Mouse (Mus musculus): ENCODE measurements around the gene Aipl1. TPM values are rescaled to one million over a fixed set of nuclear protein-coding genes. Genes with fewer than 3 reads are reported as not detected.

The Aipl1 gene
- total and polyA plus RNA-seq, 2 experiments from 2014 or later = 0.34 TPM; not detected in 1

DNA sequence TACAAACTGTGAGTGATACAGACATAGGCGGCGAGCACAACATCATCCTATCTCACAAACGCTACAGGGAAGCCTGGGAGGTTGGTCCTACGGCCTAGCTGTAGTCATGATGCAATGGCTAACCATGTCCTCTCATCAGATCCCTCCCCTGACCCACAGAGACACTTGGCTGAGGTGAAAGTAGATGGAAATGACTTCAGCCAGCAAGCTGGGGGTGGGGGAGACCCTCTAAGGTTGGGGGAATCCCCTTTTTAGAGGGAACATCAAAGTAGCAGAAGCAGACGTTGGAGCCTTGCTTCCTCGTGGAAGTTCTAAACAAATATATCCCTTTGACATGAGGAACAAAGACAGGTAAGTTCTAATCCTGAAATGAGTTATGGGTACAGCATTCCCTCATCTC, 27.1 kb upstream of the Aipl1 start:
- ATAC-seq (no peak), DNase-seq (ENCODE audit: low spot score) (no peak)
- Histone ChIP-seq H3K4me2 (ENCODE audit: low read depth, low read length) (no peak overlapping the region), H3K9me3 (ENCODE audit: low read length) (peaks cover 13% of the 10 kb centered on the region), H3K4me1 (ENCODE audit: insufficient read depth, low read length) (0 out of 2 replicates have a peak, but pooled peaks cover 2% of the 10 kb centered on the region), H3K4me3 (ENCODE audit: low read length) (no peak overlapping the region), H3K9ac (replicated peaks; ENCODE audit: low read length) (no peak overlapping the region), H3K36me3 (ENCODE audit: insufficient read depth, low read length) (no peaks in the 10 kb centered on the region), H3K27me3 (ENCODE audit: insufficient read depth, low read length) (no peaks in the 10 kb centered on the region), H3K27ac (no peak overlapping the region)
- TF ChIP-seq CTCF (IDR thresholded peaks at IDR 0.05; ENCODE audit: low read depth) = no peak
- WGBS = 84% methylated on average over 6 of the region's 6 CpGs

DNA sequence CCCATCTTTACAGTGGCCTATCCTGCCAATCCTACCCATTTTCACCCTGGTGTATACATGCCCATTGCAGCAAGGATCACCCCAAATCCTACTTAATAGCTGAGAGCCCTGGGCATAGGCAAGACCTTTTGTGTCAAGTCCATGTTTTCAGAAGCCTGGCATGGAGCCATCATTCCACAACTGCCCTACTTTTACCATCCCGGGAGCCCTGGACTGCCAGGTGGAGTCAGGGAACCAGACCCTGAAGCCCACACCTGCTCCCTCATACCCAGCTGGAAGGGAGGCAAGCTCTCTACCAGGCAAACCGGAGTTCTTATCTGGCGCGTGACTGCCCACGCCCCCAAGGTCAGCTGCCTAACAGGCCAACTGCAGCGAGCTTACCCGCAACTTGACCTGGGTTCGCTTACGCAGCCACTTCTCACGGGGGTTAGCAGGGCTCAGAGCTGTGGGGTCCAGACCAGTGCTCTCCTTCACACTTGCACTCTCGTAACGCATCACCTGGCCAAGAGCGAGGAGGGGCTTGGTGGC, 23.8 kb upstream of the Aipl1 start:
- 76% methylated on average over 13 of the region's 13 CpGs for WGBS
- TF ChIP-seq CTCF (IDR thresholded peaks at IDR 0.05; ENCODE audit: low read depth) = no peak
- Histone ChIP-seq H3K4me2 (ENCODE audit: low read depth, low read length) (no peak overlapping the region), H3K9ac (replicated peaks; ENCODE audit: low read length) (no peak overlapping the region), H3K36me3 (ENCODE audit: insufficient read depth, low read length) (no peaks in the 10 kb centered on the region), H3K27ac (no peak overlapping the region), H3K4me3 (ENCODE audit: low read length) (no peak overlapping the region), H3K4me1 (ENCODE audit: insufficient read depth, low read length) (0 out of 2 replicates have a peak, but pooled peaks cover 2% of the 10 kb centered on the region), H3K9me3 (ENCODE audit: low read length) (peaks cover 13% of the 10 kb centered on the region), H3K27me3 (ENCODE audit: insufficient read depth, low read length) (no peaks in the 10 kb centered on the region)
- DNase-seq (ENCODE audit: low spot score) (no peak), ATAC-seq (no peak)

DNA sequence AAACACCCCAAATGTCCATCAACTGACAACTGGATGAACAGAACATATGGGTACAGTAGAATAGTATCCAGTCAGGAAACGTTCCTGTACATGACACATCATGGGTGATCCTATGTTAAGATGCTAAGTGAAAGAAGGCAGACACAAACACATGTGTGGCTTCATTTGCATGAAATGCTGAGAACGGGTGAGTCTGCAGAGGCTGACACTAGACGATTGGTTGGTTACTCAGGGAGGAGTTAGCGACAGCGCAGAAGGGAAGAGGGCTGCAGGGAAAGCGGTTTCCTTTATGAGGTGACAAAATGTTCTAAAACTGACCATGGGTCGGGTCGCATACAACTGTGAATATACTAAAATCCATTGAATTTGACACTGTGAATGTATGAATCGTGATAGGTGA, 23.1 kb upstream of the Aipl1 start:
- Histone ChIP-seq H3K27ac (no peak overlapping the region), H3K27me3 (ENCODE audit: insufficient read depth, low read length) (no peaks in the 10 kb centered on the region), H3K4me3 (ENCODE audit: low read length) (no peak overlapping the region), H3K4me1 (ENCODE audit: insufficient read depth, low read length) (0 out of 2 replicates have a peak, but pooled peaks cover 2% of the 10 kb centered on the region), H3K4me2 (ENCODE audit: low read depth, low read length) (no peak overlapping the region), H3K9ac (replicated peaks; ENCODE audit: low read length) (no peak overlapping the region), H3K36me3 (ENCODE audit: insufficient read depth, low read length) (no peaks in the 10 kb centered on the region), H3K9me3 (ENCODE audit: low read length) (peaks cover 13% of the 10 kb centered on the region)
- WGBS = 85% methylated on average over 9 of the region's 9 CpGs
- ATAC-seq (no peak), DNase-seq (ENCODE audit: low spot score) (no peak)
- no peak for TF ChIP-seq CTCF (IDR thresholded peaks at IDR 0.05; ENCODE audit: low read depth)

DNA sequence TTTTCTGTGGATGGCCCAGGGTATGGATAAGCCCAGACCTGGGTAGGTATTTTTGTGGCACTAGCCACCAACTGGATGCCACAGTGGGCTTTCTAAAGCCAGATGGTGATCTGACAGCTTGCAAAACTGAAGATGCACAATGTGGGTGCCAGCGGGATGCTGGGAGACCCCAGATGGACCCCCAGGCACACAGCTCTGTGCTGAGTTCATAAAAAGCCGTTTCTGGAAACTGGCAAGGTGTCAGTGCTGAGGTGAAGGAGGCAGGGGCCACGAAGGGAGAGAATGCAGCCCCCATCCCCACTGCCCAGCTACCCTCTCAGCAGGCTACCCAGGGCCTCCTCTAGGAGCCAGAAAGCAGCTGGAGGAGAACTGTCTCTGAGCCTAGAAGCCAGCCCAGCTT, 19.9 kb upstream of the Aipl1 start:
- DNase-seq (ENCODE audit: low spot score) = no peak
- H3K27me3 ChIP-seq (ENCODE audit: insufficient read depth, low read length) = no peaks in the 10 kb centered on the region
- WGBS = 59% methylated on average over 3 of the region's 3 CpGs
- ATAC-seq = no peak
- H3K9ac ChIP-seq (replicated peaks; ENCODE audit: low read length) = no peak overlapping the region
- no peak overlapping the region for H3K4me2 ChIP-seq (ENCODE audit: low read depth, low read length)
- no peak overlapping the region for H3K4me3 ChIP-seq (ENCODE audit: low read length)
- H3K4me1 ChIP-seq (ENCODE audit: insufficient read depth, low read length) = no peaks in the 10 kb centered on the region
- H3K9me3 ChIP-seq (ENCODE audit: low read length) = no peaks in the 10 kb centered on the region
- H3K36me3 ChIP-seq (ENCODE audit: insufficient read depth, low read length) = no peaks in the 10 kb centered on the region
- H3K27ac ChIP-seq = no peak overlapping the region
- no peak for TF ChIP-seq CTCF (IDR thresholded peaks at IDR 0.05; ENCODE audit: low read depth)

DNA sequence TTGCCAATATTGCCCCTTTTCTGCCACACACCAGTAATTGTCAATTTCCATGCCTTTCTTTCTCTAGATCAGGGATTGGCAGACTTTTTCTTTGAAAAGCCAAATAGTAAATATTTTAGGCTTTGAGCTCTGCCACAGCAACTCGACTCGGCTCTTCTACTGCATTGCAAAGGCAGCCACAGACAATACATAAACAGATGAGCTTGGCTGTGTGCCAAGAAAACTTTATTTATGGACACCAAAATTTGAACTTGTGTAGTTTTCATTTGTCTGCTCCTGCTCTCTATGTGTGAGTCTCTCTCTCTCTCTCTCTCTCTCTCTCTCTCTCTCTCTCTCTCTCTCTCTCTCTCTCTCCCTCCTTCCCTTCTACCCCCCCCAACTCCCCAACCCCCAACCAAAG, 17.9 kb upstream of the Aipl1 start:
- WGBS = 25% methylated on average over 2 of the region's 2 CpGs
- H3K36me3 ChIP-seq (ENCODE audit: insufficient read depth, low read length) = no peaks in the 10 kb centered on the region
- no peaks in the 10 kb centered on the region for H3K9me3 ChIP-seq (ENCODE audit: low read length)
- peaks cover 5% of the 10 kb centered on the region; the same call in 1 of the 2 replicates for H3K4me1 ChIP-seq (ENCODE audit: insufficient read depth, low read length)
- ATAC-seq (no peak), DNase-seq (ENCODE audit: low spot score) (no peak)
- no peaks in the 10 kb centered on the region for H3K27me3 ChIP-seq (ENCODE audit: insufficient read depth, low read length)
- no peak overlapping the region for H3K27ac ChIP-seq
- H3K4me3 ChIP-seq (ENCODE audit: low read length) = no peak overlapping the region
- no peak overlapping the region for H3K4me2 ChIP-seq (ENCODE audit: low read depth, low read length)
- no peak overlapping the region for H3K9ac ChIP-seq (replicated peaks; ENCODE audit: low read length)
- no peak for TF ChIP-seq CTCF (IDR thresholded peaks at IDR 0.05; ENCODE audit: low read depth)

DNA sequence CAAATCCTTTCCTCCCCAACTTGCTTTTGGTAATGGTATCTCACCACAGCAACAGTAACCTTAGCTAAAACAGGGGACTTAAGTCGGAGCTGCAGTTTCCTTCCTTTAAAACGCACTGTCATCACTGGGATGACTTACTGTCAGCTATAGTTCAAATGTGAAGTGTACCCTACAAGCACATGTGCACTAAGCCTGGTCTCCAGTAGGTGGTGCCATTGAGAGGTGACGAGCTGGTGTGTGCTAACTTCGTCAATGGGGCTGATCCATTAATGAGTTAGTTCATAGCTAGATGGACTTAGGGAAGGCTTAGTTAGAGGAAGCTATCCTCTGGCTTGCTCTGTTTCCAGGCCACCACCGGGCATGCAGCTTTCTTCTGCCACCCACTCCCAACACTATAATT, 15.3 kb upstream of the Aipl1 start:
- H3K9ac ChIP-seq (replicated peaks; ENCODE audit: low read length) = no peak overlapping the region
- ATAC-seq (peak; percentile 49), DNase-seq (ENCODE audit: low spot score) (peak; percentile 90)
- WGBS = 16% methylated on average over 5 of the region's 5 CpGs
- H3K36me3 ChIP-seq (ENCODE audit: insufficient read depth, low read length) = no peaks in the 10 kb centered on the region
- H3K4me1 ChIP-seq (ENCODE audit: insufficient read depth, low read length) = peaks cover 9% of the 10 kb centered on the region; the same call in 1 of the 2 replicates
- no peaks in the 10 kb centered on the region for H3K27me3 ChIP-seq (ENCODE audit: insufficient read depth, low read length)
- H3K4me3 ChIP-seq (ENCODE audit: low read length) = no peak overlapping the region
- H3K4me2 ChIP-seq (ENCODE audit: low read depth, low read length) = no peak overlapping the region
- H3K9me3 ChIP-seq (ENCODE audit: low read length) = no peaks in the 10 kb centered on the region
- TF ChIP-seq CTCF (IDR thresholded peaks at IDR 0.05; ENCODE audit: low read depth) = peak; percentile 96
- H3K27ac ChIP-seq = no peak overlapping the region

DNA sequence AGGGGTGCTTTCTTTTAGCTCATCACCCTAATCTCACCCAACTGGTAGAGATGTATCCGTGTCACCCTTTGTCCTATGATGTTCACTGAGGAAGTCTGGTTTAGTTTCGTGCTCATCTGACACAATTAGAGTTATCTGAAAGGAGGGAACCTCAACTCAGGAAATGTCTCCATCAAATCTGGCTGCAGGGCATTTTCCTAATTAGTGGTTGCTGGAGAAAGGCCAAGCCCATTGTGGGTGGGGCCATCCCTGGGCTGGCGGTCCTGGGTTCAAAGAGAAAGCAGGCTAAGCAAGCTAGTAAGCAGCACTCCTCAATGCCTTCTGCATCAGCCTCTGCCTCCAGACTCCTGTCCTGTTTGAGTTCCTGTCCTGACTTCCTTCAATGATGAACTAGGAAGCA, 14.9 kb upstream of the Aipl1 start:
- ATAC-seq (no peak), DNase-seq (ENCODE audit: low spot score) (no peak)
- no peak overlapping the region for H3K4me3 ChIP-seq (ENCODE audit: low read length)
- no peaks in the 10 kb centered on the region for H3K27me3 ChIP-seq (ENCODE audit: insufficient read depth, low read length)
- H3K9me3 ChIP-seq (ENCODE audit: low read length) = no peaks in the 10 kb centered on the region
- peaks cover 9% of the 10 kb centered on the region; the same call in 1 of the 2 replicates for H3K4me1 ChIP-seq (ENCODE audit: insufficient read depth, low read length)
- H3K36me3 ChIP-seq (ENCODE audit: insufficient read depth, low read length) = no peaks in the 10 kb centered on the region
- H3K9ac ChIP-seq (replicated peaks; ENCODE audit: low read length) = no peak overlapping the region
- H3K27ac ChIP-seq = no peak overlapping the region
- 64% methylated on average over 3 of the region's 3 CpGs for WGBS
- H3K4me2 ChIP-seq (ENCODE audit: low read depth, low read length) = no peak overlapping the region
- no peak for TF ChIP-seq CTCF (IDR thresholded peaks at IDR 0.05; ENCODE audit: low read depth)
